Mouse (Mus musculus) bone marrow macrophage, adult 2 months (primary cell): Measurements from ENCODE around the gene Gm11168.
"Not testable (repeated sequence)": the region's sequence is repeated elsewhere in the genome, so short reads cannot be mapped to it uniquely, and the experiment has no call there.

ENCODE experiments used
- CTCF ChIP-seq: IDR thresholded peaks from 2 replicates; pipeline ENCODE4 v1.5.1; 2012; ENCODE audit warnings: low read depth, mild to moderate bottlenecking, low read length, moderate library complexity
- POLR2A ChIP-seq: IDR thresholded peaks from 2 replicates; pipeline ENCODE4 v1.6.1; 2012; ENCODE audit warnings: mild to moderate bottlenecking, low read depth, low read length, borderline replicate concordance

- TF ChIP-seq POLR2A, CTCF: not testable (repeated sequence)
Measured at GRCm38 (mm10) chr9:3007272-3007671, 4.1 kb downstream of the Gm11168 start.
